Mouse (Mus musculus) cortical plate, adult 2 months (tissue): ENCODE measurements at regions not wholly inside any gene's neighbourhood (a gene's known extent, or its start where the extent isn't known, plus 50 kb on each side); places are given as distances from the start of the nearest gene placed in this dataset.

Source experiments
- H3K27ac ChIP-seq: fragments of 200-500 bp; 2 replicates; pipeline ENCODE4 v1.5.1; 2012; ENCODE audit warnings: low read length, control low read depth, inconsistent platforms; ENCODE audit not compliant: insufficient read depth
- H3K4me1 ChIP-seq: fragments of 200-500 bp; 2 replicates; pipeline ENCODE4 v1.6.1; 2011; ENCODE audit warnings: low read length; ENCODE audit not compliant: control insufficient read depth, insufficient read depth
- H3K4me3 ChIP-seq: fragments of 200-500 bp; 2 replicates; pipeline ENCODE4 v1.5.1; 2011; ENCODE audit warnings: mild to moderate bottlenecking, low read length, control low read depth; ENCODE audit not compliant: insufficient read depth
- CTCF ChIP-seq: fragments of 200-500 bp; IDR thresholded peaks from 2 replicates; pipeline ENCODE4 v1.5.1; 2011; ENCODE audit warnings: mild to moderate bottlenecking, control low read depth, low read length; ENCODE audit not compliant: insufficient read depth; ENCODE audit errors: extremely low read depth
- POLR2A ChIP-seq: fragments of 200-500 bp; IDR thresholded peaks from 2 replicates; pipeline ENCODE4 v1.6.1; 2011; ENCODE audit warnings: mild to moderate bottlenecking, low read length, control low read depth; ENCODE audit not compliant: insufficient read depth; ENCODE audit errors: extremely low read depth

DNA sequence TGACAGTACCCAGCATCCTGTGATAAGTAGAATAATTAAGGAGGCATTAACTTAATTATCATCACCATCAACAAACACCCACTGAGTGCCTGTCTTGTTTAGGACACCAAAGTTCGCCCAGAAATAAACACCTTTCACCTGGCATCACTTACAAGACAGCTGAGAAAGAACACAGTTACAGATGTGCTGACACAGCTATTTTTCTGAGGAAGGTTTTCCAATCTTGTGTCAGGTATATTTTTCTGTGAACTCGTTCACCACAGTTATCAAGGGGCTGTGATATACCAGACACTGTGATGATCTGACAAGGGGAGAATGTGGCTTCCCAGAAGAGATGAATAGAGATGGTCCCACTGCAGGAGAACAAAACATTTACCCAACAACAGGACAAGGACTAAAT lies 311.1 kb downstream of the Pik3r1 start:
- H3K27ac ChIP-seq: no peak overlapping the region
- TF ChIP-seq POLR2A (no peak), CTCF (no peak)
- no peak overlapping the region for H3K4me3 ChIP-seq
- peaks cover 6% of the 10 kb centered on the region for H3K4me1 ChIP-seq

DNA sequence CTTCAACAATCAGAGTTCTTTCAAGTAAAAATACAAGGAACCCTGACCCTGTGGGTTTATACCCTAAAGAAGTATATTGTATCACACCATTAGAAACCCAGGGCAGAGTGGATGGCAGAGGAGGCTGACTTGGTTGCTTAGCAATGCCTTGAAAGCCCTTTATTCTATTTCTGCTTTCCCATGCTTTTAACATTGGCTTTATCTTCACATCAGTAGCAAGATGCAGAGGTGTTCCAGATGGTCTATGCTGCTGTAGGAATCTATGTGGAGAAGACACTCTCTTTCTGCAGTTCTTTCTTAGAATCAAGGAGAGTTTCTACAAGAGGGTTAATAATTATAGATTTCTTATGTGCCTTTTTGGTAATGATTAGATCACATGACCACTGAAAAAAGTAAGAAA lies 313.7 kb downstream of the Pik3r1 start:
- H3K4me3 ChIP-seq: no peak overlapping the region
- TF ChIP-seq CTCF (no peak), POLR2A (no peak)
- peaks cover 8% of the 10 kb centered on the region for H3K4me1 ChIP-seq
- H3K27ac ChIP-seq: 0 out of 2 replicates have a peak overlapping the region, but pooled peaks have one; percentile 50

DNA sequence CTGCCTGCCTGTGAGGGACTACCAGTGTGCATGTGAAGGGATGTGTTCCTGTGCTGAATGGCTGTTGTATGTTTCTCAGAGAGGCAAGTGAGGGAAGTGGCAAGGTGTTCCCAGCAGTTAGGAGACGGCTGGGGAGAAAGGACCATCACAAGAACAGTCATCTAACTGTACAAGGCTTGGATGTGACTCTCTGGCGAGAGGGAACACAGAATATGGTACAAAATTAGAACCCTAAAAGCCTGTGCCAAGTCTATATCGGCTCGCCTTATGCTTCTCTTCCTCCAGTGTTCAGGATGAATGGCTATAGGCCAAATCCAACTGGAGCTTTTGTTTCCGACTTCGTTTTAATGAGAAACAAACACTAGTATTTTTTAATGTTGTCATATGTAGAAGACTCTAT lies 317.5 kb downstream of the Pik3r1 start:
- Histone ChIP-seq H3K4me3 (no peak overlapping the region), H3K27ac (0 out of 2 replicates have a peak overlapping the region, but pooled peaks have one; percentile 8), H3K4me1 (peaks cover 8% of the 10 kb centered on the region)
- TF ChIP-seq CTCF (no peak), POLR2A (no peak)

DNA sequence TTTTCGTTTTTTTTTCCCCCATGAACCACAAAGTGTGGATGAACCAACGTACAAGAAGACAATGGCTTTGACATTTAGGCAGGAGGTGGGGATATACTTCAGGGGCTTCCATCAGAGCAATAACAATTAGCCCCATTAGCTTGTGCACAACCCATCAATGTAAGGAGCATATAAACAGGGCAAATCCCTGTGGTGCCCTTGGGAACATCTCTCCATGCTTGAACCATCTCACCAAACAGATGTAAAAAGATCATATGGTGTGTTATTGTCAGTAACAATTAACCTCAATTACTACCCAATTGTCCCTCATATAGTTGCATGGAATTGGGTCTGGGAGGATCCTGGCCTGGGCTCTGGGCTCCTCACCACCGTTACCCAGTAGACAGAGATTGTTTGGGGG lies 328.5 kb downstream of the Pik3r1 start:
- no peak overlapping the region for H3K27ac ChIP-seq
- TF ChIP-seq POLR2A (no peak), CTCF (no peak)

DNA sequence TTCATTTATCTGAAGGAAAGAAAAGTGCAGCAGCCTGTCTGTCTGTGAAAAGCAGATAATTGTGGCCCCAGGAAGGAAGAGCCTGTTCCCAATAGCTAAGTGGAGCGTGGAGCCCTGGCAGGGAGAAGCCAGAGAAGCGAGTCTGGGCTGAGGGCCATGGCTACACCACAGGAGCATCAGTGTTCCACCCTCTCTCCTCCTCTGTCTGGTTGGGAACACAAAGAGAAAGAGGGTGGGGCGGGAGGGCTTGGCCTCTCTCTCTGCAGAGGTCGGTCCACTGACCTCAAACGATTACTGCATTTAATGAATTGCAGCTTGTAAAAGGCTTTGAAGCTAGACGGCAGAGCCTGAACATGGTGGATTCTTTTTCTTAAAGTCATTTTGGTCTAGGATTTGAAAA lies 329.0 kb downstream of the Pik3r1 start:
- Histone ChIP-seq H3K4me1 (no peaks in the 10 kb centered on the region), H3K27ac (no peak overlapping the region), H3K4me3 (no peak overlapping the region)
- TF ChIP-seq POLR2A (no peak), CTCF (no peak)

More for the DNA sequence above, 328.5 kb downstream of the Pik3r1 start:
- no peak overlapping the region for H3K4me3 ChIP-seq
- no peaks in the 10 kb centered on the region for H3K4me1 ChIP-seq

DNA sequence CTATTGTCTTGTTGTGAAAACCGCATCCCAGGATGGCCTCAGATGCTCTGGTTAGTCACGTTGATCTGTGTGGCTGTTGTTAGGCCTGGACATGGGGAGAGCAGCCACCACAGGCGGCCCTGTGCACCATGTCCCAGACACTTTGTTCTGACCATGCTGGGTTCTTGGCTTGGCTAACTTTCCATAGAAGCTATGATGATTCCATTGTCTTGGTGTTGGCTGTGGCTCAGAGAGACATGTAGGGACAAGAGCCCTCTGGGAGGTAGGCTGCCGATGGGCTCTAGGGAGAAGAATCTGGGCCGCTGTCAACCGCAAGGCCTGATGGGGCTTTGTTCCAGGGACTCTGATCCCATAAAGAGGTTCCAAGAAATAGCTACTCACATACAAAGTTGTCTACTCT lies 334.9 kb downstream of the Pik3r1 start:
- H3K4me3 ChIP-seq: no peak overlapping the region
- TF ChIP-seq POLR2A (no peak), CTCF (no peak)
- H3K27ac ChIP-seq: no peak overlapping the region
- H3K4me1 ChIP-seq: no peaks in the 10 kb centered on the region

DNA sequence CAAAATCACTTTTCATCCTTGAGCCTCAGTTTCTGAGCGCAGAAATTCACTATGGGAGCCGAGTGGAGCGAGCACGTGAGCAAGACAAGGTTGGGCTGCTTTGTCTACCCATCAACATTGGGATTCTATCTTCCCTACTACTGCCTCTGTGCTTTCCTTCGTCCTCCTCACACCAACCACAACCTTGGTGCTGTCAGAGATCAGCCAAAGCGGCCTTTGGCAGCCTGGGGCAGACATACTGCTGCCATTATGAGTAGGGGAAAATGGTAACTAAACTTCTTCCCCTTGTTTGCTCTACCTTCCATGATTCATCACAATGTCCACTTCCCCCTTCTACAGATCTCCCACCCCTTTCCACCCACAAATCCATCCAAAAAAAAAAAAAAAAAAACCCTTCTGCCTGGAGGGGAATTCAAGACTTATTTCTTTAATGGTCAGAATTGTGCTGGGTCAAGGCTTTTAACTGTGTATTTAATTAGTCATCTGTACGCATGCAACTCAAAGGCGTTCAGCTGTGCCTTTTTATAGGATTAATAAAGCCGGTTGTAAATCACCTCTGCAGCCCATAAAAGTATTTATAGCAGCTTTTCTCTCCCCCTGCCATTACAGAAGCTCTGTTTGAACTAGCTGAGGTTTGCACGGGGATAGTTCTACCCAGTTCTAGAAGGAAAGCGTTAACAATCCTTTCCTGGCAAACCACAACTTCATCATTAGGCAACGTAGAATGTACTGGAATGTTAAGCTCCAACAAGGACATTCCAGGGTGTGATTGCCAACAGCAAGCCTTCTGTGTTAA lies 340.4 kb downstream of the Pik3r1 start:
- TF ChIP-seq POLR2A (no peak), CTCF (no peak)
- H3K27ac ChIP-seq: no peak overlapping the region
- no peak overlapping the region for H3K4me3 ChIP-seq
- H3K4me1 ChIP-seq: no peaks in the 10 kb centered on the region

DNA sequence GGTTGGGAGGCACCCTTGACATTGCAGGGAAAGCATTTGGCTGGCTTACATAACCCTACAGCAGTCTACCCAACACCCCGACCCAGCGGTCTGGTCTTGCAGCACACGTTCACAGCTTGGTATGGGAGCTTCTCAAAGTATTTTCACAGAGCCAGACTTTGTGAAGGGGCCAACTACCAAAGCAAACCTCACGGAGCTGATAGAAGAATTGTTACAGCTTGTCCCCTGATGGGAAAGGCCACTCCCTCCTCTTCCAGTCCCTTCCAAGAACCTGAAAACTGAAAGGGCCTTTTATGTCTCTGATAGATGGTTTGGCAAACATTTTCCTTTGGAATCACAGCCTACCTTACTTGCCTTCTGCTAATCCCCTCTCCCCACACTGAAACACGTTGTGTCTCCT lies 341.6 kb downstream of the Pik3r1 start:
- H3K4me3 ChIP-seq: no peak overlapping the region
- H3K27ac ChIP-seq: no peak overlapping the region
- TF ChIP-seq CTCF: no peak
- TF ChIP-seq POLR2A: no peak
- no peaks in the 10 kb centered on the region for H3K4me1 ChIP-seq

DNA sequence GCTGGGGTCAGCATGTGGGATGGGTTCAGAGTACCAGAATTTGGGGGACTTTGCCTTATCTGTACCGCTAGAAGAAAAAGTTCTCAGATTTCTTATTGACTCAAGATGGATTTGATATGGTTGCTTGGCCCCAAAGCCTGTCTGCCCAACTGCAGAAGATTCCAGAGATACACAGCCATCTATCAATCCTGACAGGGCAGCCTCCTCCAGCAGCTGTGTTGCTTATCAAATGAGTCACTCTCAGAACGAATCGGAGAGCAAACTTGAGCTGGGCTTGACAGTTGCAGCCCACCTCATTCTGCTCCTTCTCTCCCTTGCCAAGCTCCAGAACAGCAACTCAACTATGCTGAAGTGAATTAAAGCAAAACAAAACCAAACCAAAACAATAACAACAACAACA lies 345.9 kb downstream of the Pik3r1 start:
- TF ChIP-seq CTCF: no peak
- TF ChIP-seq POLR2A: no peak
- Histone ChIP-seq H3K4me1 (no peaks in the 10 kb centered on the region), H3K4me3 (no peak overlapping the region), H3K27ac (no peak overlapping the region)

DNA sequence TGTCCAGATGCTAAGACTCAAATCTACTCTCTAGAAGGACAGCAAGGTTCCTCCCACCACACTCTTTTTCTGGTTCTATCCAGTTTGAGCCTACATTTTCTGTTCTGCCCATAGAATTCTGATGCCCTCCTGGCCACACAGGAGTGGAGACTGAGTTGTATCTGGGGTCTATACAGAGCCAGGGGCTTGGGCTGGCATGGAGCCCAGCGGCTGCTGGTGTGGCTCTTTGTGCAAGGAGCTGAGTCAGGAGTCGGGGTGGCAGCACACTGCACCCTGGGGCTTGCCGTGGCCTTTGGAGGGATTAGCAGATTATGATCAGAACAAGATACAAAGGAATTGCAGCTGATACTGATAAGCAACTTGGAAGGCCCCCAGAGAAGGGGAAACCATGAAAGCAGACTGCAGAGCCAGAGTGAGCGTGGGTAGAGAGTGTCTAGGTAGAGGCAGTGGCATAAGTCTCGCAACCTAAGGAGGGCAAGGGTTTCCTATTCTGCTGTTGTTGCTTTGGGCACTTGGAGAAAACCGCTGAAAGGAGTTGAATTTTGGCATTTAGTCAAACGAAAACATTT lies 348.5 kb downstream of the Pik3r1 start:
- H3K4me1 ChIP-seq: no peaks in the 10 kb centered on the region
- no peak overlapping the region for H3K4me3 ChIP-seq
- TF ChIP-seq POLR2A: no peak
- no peak for TF ChIP-seq CTCF
- no peak overlapping the region for H3K27ac ChIP-seq
